Mouse (Mus musculus) C3H10T1/2 (cell line): ENCODE results near the gene Rhox4d. TPM values are rescaled to one million over a fixed set of nuclear protein-coding genes. Genes with fewer than 3 reads are reported as not detected.

Experiments
- polyA plus RNA-seq, 2 experiments: library from polyadenylated mRNA; unstranded; fragments of >200 nt; fragmentation: generic; extraction: Trizol; gene quantifications; one replicate each; pipeline ENCODE4 v1.2.1; 2012; ENCODE audit warnings: missing spikeins in 2 of 2

Gene Rhox4d
- not detected for polyA plus RNA-seq

DNA sequence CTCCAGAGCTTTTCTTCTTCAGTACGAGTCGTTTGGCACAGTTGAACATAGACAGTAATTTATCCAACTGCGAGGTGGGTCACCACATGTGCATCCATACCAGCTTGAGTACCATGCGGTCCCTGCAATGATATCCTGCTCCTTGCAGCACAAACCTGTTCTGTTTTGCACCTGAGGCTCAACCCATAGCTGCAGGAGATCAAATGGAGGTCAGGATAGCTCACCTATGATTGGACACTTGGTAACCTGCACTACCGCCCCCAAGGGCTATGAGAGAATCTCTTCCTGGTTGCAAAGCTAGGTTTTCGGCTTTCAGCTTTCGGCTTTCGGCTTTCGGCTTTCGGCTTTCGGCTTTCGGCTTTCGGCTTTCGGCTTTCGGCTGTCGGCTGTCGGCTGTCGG is at the start of gene Rhox4d:
TSS of gene Rhox4d (plus strand) at position 301 of the 400 bp plus-strand sequence.

DNA sequence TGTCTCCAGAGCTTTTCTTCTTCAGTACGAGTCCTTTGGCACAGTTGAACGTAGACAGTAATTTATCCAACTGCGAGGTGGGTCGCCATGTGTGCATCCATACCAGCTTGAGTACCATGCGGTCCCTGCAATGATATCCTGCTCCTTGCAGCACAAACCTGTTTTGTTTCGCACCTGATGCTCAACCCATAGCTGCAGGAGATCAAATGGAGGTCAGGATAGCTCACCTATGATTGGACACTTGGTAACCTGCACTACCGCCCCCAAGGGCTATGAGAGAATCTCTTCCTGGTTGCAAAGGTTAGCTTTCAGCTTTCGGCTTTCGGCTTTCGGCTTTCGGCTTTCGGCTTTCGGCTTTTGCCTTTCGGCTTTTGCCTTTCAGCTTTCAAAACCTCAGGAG is 34.1 kb upstream of the Rhox4d start, which contains the start of gene Rhox4c:
TSS of gene Rhox4c (plus strand) at position 301 of the 400 bp plus-strand sequence.

DNA sequence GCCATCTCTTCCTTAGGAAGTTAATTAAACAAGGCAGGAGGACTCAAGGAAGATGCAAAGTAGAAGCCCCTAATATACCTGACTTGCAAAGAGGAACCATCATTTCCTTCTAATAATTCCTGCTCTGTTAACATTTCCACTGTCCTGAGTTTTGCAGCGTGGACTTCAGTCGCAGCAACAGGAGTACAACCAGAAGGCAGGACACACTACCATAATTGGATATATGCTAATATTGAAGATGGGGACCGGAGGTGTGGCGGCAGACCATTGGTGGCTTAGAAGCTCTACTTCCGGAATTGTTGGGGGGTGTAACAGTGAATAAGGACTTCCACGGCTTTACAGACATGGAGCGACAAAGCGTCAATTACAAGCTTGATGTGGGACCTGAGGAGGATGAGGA is 16.0 kb downstream of the Rhox4d start, which contains the start of gene Rhox2e:
TSS of gene Rhox2e (plus strand) at position 301 of the 400 bp plus-strand sequence.

DNA sequence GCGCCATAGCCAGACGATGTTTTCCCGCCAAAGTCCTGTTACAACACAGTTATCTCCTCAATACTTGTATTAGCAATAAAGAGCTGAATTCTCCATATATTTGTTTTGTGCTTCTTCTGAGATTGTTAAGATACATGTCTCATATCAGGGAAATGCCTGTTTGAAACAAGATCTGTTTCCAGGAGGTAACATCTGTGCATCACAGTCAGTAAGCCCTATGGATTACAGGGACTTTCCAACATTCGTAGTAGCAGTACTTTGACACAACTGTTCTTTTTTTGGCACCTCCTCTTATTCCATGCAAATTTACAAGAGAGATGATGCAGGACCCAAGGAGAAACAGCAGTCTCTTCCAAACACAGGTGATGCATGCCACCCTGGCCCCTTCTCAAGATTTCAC is 27.6 kb downstream of the Rhox4d start, which contains the start of gene Rhox3e:
TSS of gene Rhox3e (plus strand) at position 301 of the 400 bp plus-strand sequence.

DNA sequence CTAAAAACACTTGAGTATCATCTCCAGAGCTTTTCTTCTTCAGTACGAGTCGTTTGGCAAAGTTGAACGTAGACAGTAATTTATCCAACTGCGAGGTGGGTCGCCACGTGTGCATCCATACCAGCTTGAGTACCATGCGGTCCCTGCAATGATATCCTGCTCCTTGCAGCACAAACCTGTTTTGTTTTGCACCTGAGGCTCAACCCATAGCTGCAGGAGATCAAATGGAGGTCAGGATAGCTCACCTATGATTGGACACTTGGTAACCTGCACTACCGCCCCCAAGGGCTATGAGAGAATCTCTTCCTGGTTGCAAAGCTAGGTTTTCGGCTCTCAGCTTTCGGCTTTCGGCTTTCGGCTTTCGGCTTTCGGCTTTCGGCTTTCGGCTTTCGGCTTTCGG is 43.0 kb downstream of the Rhox4d start, which contains the start of gene Rhox4e:
TSS of gene Rhox4e (plus strand) at position 301 of the 400 bp plus-strand sequence.

Other genes starting within 250 kb of the Rhox4d start
- gene Rhox4a, start 249.0 kb upstream of the Rhox4d start, polyA plus RNA-seq = not detected
- not detected for gene Rhox3a2, start 134.3 kb upstream of the Rhox4d start, polyA plus RNA-seq
- not detected for gene Rhox4a2, start 123.5 kb upstream of the Rhox4d start, polyA plus RNA-seq
- not detected for gene Rhox2b, start 102.3 kb upstream of the Rhox4d start, polyA plus RNA-seq
- gene Rhox4b, start 81.9 kb upstream of the Rhox4d start, polyA plus RNA-seq = not detected
- not detected for gene Rhox2c, start 60.7 kb upstream of the Rhox4d start, polyA plus RNA-seq
- not detected for gene Rhox3c, start 55.8 kb upstream of the Rhox4d start, polyA plus RNA-seq
- gene Rhox4c, start 34.0 kb upstream of the Rhox4d start, polyA plus RNA-seq = not detected
- not detected for gene Rhox2d, start 20.9 kb upstream of the Rhox4d start, polyA plus RNA-seq
- not detected for gene Rhox2e, start 16.1 kb downstream of the Rhox4d start, polyA plus RNA-seq
- gene Rhox3e, start 27.7 kb downstream of the Rhox4d start, polyA plus RNA-seq = not detected
- not detected for gene Rhox4e, start 43.1 kb downstream of the Rhox4d start, polyA plus RNA-seq
- gene Rhox2f, start 57.0 kb downstream of the Rhox4d start, polyA plus RNA-seq = not detected
- gene Rhox3f, start 66.6 kb downstream of the Rhox4d start, polyA plus RNA-seq = not detected
- gene Rhox4f, start 93.3 kb downstream of the Rhox4d start, polyA plus RNA-seq = not detected
- gene Rhox3g, start 114.3 kb downstream of the Rhox4d start, polyA plus RNA-seq = not detected
- not detected for gene Rhox2g, start 129.1 kb downstream of the Rhox4d start, polyA plus RNA-seq
- gene Rhox4g, start 137.0 kb downstream of the Rhox4d start, polyA plus RNA-seq = not detected
- not detected for gene Rhox3h, start 154.4 kb downstream of the Rhox4d start, polyA plus RNA-seq
- gene Rhox2h, start 158.9 kb downstream of the Rhox4d start, polyA plus RNA-seq = under 1 TPM in 1 of 2 experiments, not detected in 1; 0.04 TPM